Mouse (Mus musculus) frontal cortex, postnatal 10 days (tissue): ENCODE results near the gene Pip5k1b.

Experiments used
- DNase-seq, 2 experiments: peaks; one replicate each; pipeline ENCODE4 v3.0.0; 2022; ENCODE audit warnings: low spot score in 2 of 2, mixed read lengths in 1 of 2

The Pip5k1b gene

GRCm38 (mm10) chr19:24518384-24518783, 37.3 kb downstream of the Pip5k1b start:
- no peak for DNase-seq

GRCm38 (mm10) chr19:24517057-24517456, 38.6 kb downstream of the Pip5k1b start:
- no peak for DNase-seq

GRCm38 (mm10) chr19:24515941-24516340, 39.7 kb downstream of the Pip5k1b start:
- DNase-seq, result no peak

GRCm38 (mm10) chr19:24514661-24515642, 40.7 kb downstream of the Pip5k1b start:
- no peak for DNase-seq

GRCm38 (mm10) chr19:24513105-24513843, 42.4 kb downstream of the Pip5k1b start:
- no peak for DNase-seq

GRCm38 (mm10) chr19:24511939-24512338, 43.7 kb downstream of the Pip5k1b start:
- no peak for DNase-seq

- DNase-seq, result no peak
Measured at GRCm38 (mm10) chr19:24509391-24509790, 46.3 kb downstream of the Pip5k1b start.

- DNase-seq, result no peak
Measured at GRCm38 (mm10) chr19:24508087-24508767, 47.4 kb downstream of the Pip5k1b start.

- DNase-seq, result no peak
Measured at GRCm38 (mm10) chr19:24502736-24503421, 52.8 kb downstream of the Pip5k1b start.

- no peak for DNase-seq
Measured at GRCm38 (mm10) chr19:24501525-24501924, 54.1 kb downstream of the Pip5k1b start.

- DNase-seq, result no peak
Measured at GRCm38 (mm10) chr19:24500431-24500830, 55.2 kb downstream of the Pip5k1b start.

GRCm38 (mm10) chr19:24499291-24499690, 56.4 kb downstream of the Pip5k1b start:
- DNase-seq, result no peak

GRCm38 (mm10) chr19:24493887-24494286, 61.8 kb downstream of the Pip5k1b start:
- no peak for DNase-seq

GRCm38 (mm10) chr19:24491824-24492223, 63.8 kb downstream of the Pip5k1b start:
- DNase-seq, result no peak

- DNase-seq, result no peak
Measured at GRCm38 (mm10) chr19:24490275-24490674, 65.4 kb downstream of the Pip5k1b start.

GRCm38 (mm10) chr19:24486433-24487296, 69.0 kb downstream of the Pip5k1b start:
- no peak for DNase-seq

- no peak for DNase-seq
Measured at GRCm38 (mm10) chr19:24484612-24485194, 71.0 kb downstream of the Pip5k1b start.

GRCm38 (mm10) chr19:24480916-24481315, 74.8 kb downstream of the Pip5k1b start:
- DNase-seq, result no peak

- peak; percentile 88 to 91 for DNase-seq
Measured at GRCm38 (mm10) chr19:24476929-24477882, 78.5 kb downstream of the Pip5k1b start, which contains the start of gene Fam122a. Gene Fam122a (minus strand): TSS chr19:24477356.
